Mouse (Mus musculus) liver, embryonic 13.5 days (tissue): ENCODE measurements around the gene Mphosph9. TPM values are rescaled to one million over a fixed set of nuclear protein-coding genes. Genes with fewer than 3 reads are reported as not detected.

Experiments
- ATAC-seq: fragments of 200-750 bp; cut with Nextera tagmentation; 2 replicates; pipeline ENCODE4 v1.8.0; 2017; ENCODE audit warnings: low read depth, mild to moderate bottlenecking, moderate number of reproducible peaks, moderate library complexity
- DNase-seq: peaks from one replicate; pipeline ENCODE4 v3.0.0; 2022
- H3K27ac ChIP-seq: fragments of 300-500 bp; sonication (generic); 2 replicates; pipeline ENCODE4 v1.5.1; 2015; ENCODE audit warnings: moderate library complexity, mild to moderate bottlenecking, inconsistent platforms
- H3K27me3 ChIP-seq: fragments of 300-500 bp; sonication (generic); 2 replicates; pipeline ENCODE4 v1.6.1; 2015; ENCODE audit warnings: mild to moderate bottlenecking, inconsistent platforms
- H3K36me3 ChIP-seq: fragments of 300-500 bp; sonication (generic); 2 replicates; pipeline ENCODE4 v1.6.1; 2015; ENCODE audit warnings: mild to moderate bottlenecking, inconsistent platforms
- H3K4me1 ChIP-seq: fragments of 300-500 bp; sonication (generic); replicated peaks from 2 replicates; pipeline ENCODE4 v1.6.1; 2015; ENCODE audit warnings: inconsistent platforms
- H3K4me2 ChIP-seq: fragments of 300-500 bp; sonication (generic); 2 replicates; pipeline ENCODE4 v1.6.1; 2015; ENCODE audit warnings: inconsistent platforms, mild to moderate bottlenecking, moderate library complexity
- H3K4me3 ChIP-seq: fragments of 300-500 bp; sonication (generic); replicated peaks from 2 replicates; pipeline ENCODE4 v1.5.1; 2015; ENCODE audit warnings: mild to moderate bottlenecking, inconsistent platforms
- H3K9ac ChIP-seq: fragments of 300-500 bp; sonication (generic); 2 replicates; pipeline ENCODE4 v1.6.1; 2015; ENCODE audit warnings: mild to moderate bottlenecking, inconsistent platforms
- H3K9me3 ChIP-seq: fragments of 300-500 bp; sonication (generic); replicated peaks from 2 replicates; pipeline ENCODE4 v1.6.1; 2016; ENCODE audit warnings: inconsistent platforms
- WGBS: fragments of 180-500 bp; shearing (Covaris S2); methylation state at CpG from one replicate; pipeline ENCODE4 v1.1.7; 2015; ENCODE audit not compliant: insufficient replicate concordance; 5-methylcytosine and 5-hydroxymethylcytosine counted together
- polyA plus RNA-seq: library from polyadenylated mRNA; unstranded; fragments of >200 nt; fragmentation: Nextera tagmentation; extraction: Ambion mirVana; gene quantifications from 2 replicates; pipeline ENCODE4 v1.2.1, GENCODE M21; 2015

Mphosph9 gene
- polyA plus RNA-seq, 1 experiment from 2014 or later: 5.6 TPM

GRCm38 (mm10) chr5:124210281-124211016, 117.3 kb downstream of the Mphosph9 start:
- 53% methylated on average over 18 of the region's 18 CpGs for WGBS
- Histone ChIP-seq H3K9me3 (no peaks in the 10 kb centered on the region), H3K4me1 (peaks cover 90% of the 10 kb centered on the region), H3K27me3 (no peaks in the 10 kb centered on the region), H3K4me3 (no peak overlapping the region), H3K27ac (peak overlapping the region; percentile 79), H3K4me2 (peak overlapping the region; percentile 50; the same call in 1 of the 2 replicates), H3K9ac (0 out of 2 replicates have a peak overlapping the region, but pooled peaks have one; percentile 26), H3K36me3 (peaks cover 18% of the 10 kb centered on the region; the same call in 1 of the 2 replicates)
- ATAC-seq (no peak), DNase-seq (no peak)

GRCm38 (mm10) chr5:124209850-124210249, 117.9 kb downstream of the Mphosph9 start:
- H3K9ac ChIP-seq: peak overlapping the region; percentile 42; the same call in 1 of the 2 replicates
- H3K4me1 ChIP-seq: peaks cover 90% of the 10 kb centered on the region
- H3K27me3 ChIP-seq: no peaks in the 10 kb centered on the region
- DNase-seq (peak; percentile 67), ATAC-seq (peak; percentile 89)
- no peaks in the 10 kb centered on the region for H3K9me3 ChIP-seq
- 19% methylated on average over 6 of the region's 6 CpGs for WGBS
- H3K27ac ChIP-seq: peak overlapping the region; percentile 79
- peak overlapping the region; percentile 50 for H3K4me2 ChIP-seq
- H3K4me3 ChIP-seq: no peak overlapping the region
- peaks cover 12% of the 10 kb centered on the region; the same call in 1 of the 2 replicates for H3K36me3 ChIP-seq

GRCm38 (mm10) chr5:124208030-124208429, 119.7 kb downstream of the Mphosph9 start:
- peaks cover 4% of the 10 kb centered on the region; the same call in 1 of the 2 replicates for H3K36me3 ChIP-seq
- H3K9me3 ChIP-seq: no peaks in the 10 kb centered on the region
- H3K27ac ChIP-seq: no peak overlapping the region
- H3K27me3 ChIP-seq: no peaks in the 10 kb centered on the region
- no peak overlapping the region for H3K4me3 ChIP-seq
- 64% methylated on average over 8 of the region's 8 CpGs for WGBS
- H3K9ac ChIP-seq: no peak overlapping the region
- ATAC-seq: no peak
- H3K4me2 ChIP-seq: no peak overlapping the region
- no peak for DNase-seq
- H3K4me1 ChIP-seq: peaks cover 90% of the 10 kb centered on the region

DNA sequence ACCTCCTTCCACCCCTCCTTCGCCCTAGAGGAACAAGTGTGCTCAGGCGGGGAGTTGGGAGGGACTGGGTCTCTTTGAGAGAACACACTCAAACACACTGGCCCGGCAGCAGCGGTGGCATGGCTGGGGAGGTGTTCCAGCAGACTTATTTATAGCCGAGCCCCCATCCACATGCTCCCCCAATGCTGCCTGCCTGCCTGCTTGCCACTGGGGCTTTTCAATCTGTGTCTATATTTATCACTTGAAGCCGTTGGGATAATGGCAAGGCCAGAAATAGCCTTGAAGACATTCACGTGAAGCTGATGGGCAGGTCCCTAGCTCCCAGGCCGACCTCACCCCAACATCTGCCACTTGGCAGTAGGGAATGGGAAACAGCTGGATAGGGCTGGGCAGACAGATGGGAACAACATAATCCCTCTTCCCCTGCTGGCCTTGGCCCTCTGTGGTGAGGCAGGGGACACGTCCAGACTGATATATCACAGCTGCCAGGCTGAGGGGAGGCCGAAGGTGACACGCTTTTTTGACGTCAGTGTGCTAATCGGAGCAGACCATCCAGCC, 121.2 kb downstream of the Mphosph9 start:
- no peak overlapping the region for H3K4me3 ChIP-seq
- ATAC-seq: no peak
- no peak overlapping the region for H3K27ac ChIP-seq
- H3K9ac ChIP-seq: peak overlapping the region; percentile 15; the same call in 1 of the 2 replicates
- no peaks in the 10 kb centered on the region for H3K27me3 ChIP-seq
- H3K4me2 ChIP-seq: no peak overlapping the region
- WGBS: 60% methylated on average over 13 of the region's 13 CpGs
- no peaks in the 10 kb centered on the region for H3K9me3 ChIP-seq
- no peak for DNase-seq
- H3K4me1 ChIP-seq: peaks cover 95% of the 10 kb centered on the region
- 0 out of 2 replicates have a peak, but pooled peaks cover 2% of the 10 kb centered on the region for H3K36me3 ChIP-seq

DNA sequence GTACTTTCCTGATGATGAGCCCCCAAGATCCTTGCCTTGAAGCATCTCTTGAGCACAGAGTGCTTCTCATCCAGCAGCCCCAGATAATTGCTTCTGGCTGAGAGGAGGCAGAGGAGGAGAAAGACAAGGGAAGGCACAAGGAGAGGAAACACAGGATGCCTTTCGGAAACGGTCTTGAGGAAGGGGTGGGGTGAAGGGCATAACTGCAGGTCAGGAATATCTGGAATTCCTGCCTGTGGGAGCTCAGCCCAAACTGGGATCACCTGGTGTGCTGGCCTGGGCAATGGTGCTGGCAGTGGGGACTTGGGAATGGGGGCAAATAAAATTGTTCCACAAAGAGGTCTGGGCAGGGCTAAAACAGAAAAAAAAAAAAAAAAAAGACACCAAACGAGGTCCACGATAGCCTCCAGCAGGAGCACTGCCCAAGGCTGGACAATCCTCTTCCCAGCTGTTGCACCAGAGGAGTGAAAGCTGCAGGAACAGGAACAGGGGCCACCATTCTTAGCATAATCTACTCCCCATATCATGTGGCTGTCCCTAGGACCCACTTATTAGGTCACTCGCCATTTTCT, 121.9 kb downstream of the Mphosph9 start:
- Histone ChIP-seq H3K4me1 (peaks cover 95% of the 10 kb centered on the region), H3K9ac (no peak overlapping the region), H3K27me3 (no peaks in the 10 kb centered on the region), H3K4me3 (no peak overlapping the region), H3K27ac (no peak overlapping the region), H3K9me3 (no peaks in the 10 kb centered on the region), H3K36me3 (0 out of 2 replicates have a peak, but pooled peaks cover 2% of the 10 kb centered on the region), H3K4me2 (no peak overlapping the region)
- 70% methylated on average over 5 of the region's 5 CpGs for WGBS
- no peak for ATAC-seq
- DNase-seq: no peak

GRCm38 (mm10) chr5:124205211-124205610, 122.6 kb downstream of the Mphosph9 start:
- Histone ChIP-seq H3K9ac (no peak overlapping the region), H3K27me3 (no peaks in the 10 kb centered on the region), H3K4me2 (no peak overlapping the region), H3K4me3 (no peak overlapping the region), H3K36me3 (0 out of 2 replicates have a peak, but pooled peaks cover 2% of the 10 kb centered on the region), H3K9me3 (no peaks in the 10 kb centered on the region), H3K27ac (no peak overlapping the region), H3K4me1 (peaks cover 95% of the 10 kb centered on the region)
- WGBS: 72% methylated on average over 9 of the region's 9 CpGs
- ATAC-seq (no peak), DNase-seq (no peak)

- Histone ChIP-seq H3K9me3 (no peaks in the 10 kb centered on the region), H3K27me3 (no peaks in the 10 kb centered on the region), H3K9ac (peak overlapping the region; percentile 50), H3K36me3 (0 out of 2 replicates have a peak, but pooled peaks cover 5% of the 10 kb centered on the region), H3K4me2 (peak overlapping the region; percentile 34), H3K27ac (peak overlapping the region; percentile 62), H3K4me3 (no peak overlapping the region), H3K4me1 (peaks cover 95% of the 10 kb centered on the region)
- DNase-seq (no peak), ATAC-seq (peak; percentile 56; the same call in 1 of the 2 replicates)
- 37% methylated on average over 9 of the region's 9 CpGs for WGBS
These were observed 123.5 kb downstream of the Mphosph9 start for GRCm38 (mm10) chr5:124204127-124204794.

GRCm38 (mm10) chr5:124203251-124203650, 124.5 kb downstream of the Mphosph9 start:
- Histone ChIP-seq H3K27ac (no peak overlapping the region), H3K9ac (no peak overlapping the region)

GRCm38 (mm10) chr5:124202071-124202470, 125.7 kb downstream of the Mphosph9 start:
- H3K4me2 ChIP-seq: no peak overlapping the region
- peaks cover 98% of the 10 kb centered on the region for H3K4me1 ChIP-seq
- no peak for ATAC-seq
- 48% methylated on average over 4 of the region's 4 CpGs for WGBS
- H3K27me3 ChIP-seq: no peaks in the 10 kb centered on the region
- H3K9me3 ChIP-seq: no peaks in the 10 kb centered on the region
- H3K9ac ChIP-seq: peak overlapping the region; percentile 3; the same call in 1 of the 2 replicates
- H3K36me3 ChIP-seq: 0 out of 2 replicates have a peak, but pooled peaks cover 3% of the 10 kb centered on the region
- DNase-seq: no peak
- H3K27ac ChIP-seq: no peak overlapping the region
- H3K4me3 ChIP-seq: no peak overlapping the region

More at GRCm38 (mm10) chr5:124203251-124203650, 124.5 kb downstream of the Mphosph9 start:
- H3K36me3 ChIP-seq: 0 out of 2 replicates have a peak, but pooled peaks cover 3% of the 10 kb centered on the region
- WGBS: 75% methylated on average over 4 of the region's 4 CpGs
- no peak for ATAC-seq
- H3K9me3 ChIP-seq: no peaks in the 10 kb centered on the region
- no peaks in the 10 kb centered on the region for H3K27me3 ChIP-seq
- DNase-seq: no peak
- H3K4me2 ChIP-seq: no peak overlapping the region
- no peak overlapping the region for H3K4me3 ChIP-seq
- H3K4me1 ChIP-seq: peaks cover 98% of the 10 kb centered on the region

DNA sequence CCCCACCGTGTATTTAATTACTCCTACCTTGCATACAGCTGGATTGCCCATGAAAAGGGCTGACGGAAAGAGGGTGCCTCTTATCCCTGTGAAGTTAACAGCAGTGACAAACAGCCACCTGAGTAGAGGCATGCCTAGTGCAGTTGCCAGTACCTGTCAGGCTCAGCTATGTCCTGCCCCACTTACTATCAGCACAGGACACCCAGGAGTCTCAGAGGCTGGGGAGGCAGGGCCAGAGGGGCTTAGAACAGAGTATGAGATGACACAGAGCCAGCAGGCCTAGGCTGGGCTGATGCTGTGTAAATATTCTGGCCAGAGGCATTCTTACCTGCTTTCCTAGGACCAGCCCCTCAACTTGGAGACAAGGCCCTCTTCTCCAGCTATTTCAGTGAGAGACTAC, 126.2 kb downstream of the Mphosph9 start:
- ATAC-seq (peak; percentile 52), DNase-seq (no peak)
- Histone ChIP-seq H3K4me1 (peaks cover 98% of the 10 kb centered on the region), H3K36me3 (0 out of 2 replicates have a peak, but pooled peaks cover 3% of the 10 kb centered on the region), H3K4me2 (no peak overlapping the region), H3K9ac (peak overlapping the region; percentile 3; the same call in 1 of the 2 replicates), H3K9me3 (no peaks in the 10 kb centered on the region), H3K4me3 (no peak overlapping the region), H3K27ac (peak overlapping the region; percentile 23; the same call in 1 of the 2 replicates), H3K27me3 (no peaks in the 10 kb centered on the region)
- 72% methylated on average over 2 of the region's 2 CpGs for WGBS
